Comparison of ENCODE assay signal across 8 mouse cellular contexts in the genomic region with DNA sequence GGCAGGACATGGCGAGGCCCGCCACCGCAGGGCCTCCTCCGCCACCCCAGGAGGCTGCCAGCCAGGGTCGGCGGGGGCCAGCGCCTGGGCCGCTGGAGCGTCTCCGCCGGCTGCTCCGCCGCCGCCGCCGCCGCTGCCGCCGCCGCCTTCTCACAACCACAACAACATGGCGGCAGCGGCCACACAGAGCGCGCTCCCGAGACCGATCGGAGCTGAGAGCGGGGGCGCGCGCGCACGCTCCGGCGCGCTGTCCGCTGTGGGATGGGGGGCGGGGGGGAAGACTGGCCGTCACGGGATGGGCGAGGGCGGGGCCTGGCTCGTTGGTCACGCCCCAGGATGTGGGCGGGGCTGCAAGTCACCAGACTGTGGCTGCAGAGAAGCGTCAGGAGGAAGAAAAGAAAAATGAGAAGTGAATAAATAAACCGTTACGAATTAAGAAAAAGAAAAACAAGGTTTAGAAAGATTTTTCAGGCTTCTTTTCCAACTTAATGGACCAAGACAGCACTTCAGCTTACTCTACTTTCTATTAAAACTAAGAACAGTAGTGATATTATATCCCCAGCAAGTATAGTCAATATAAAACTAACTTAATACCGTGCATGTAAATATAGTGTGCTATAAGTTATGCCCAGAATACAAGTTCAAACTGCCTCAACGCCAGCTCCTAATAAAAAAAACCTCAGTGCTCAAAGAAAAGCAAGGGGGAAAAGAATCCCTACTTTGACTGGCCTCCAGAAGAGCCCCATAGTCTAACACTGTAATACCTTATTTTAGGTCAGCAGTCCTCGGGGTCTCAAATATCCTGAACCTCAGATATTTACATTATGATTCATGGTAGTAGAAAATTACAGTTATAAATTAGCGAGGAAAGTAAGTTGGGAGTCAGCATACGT. TPM values are rescaled to one million over a fixed set of nuclear protein-coding genes. Genes with fewer than 3 reads are reported as not detected.
A peak's percentile ranks its signal among the peaks of the same experiment; 100 is the strongest.
DNase-seq lines count a peak whose midpoint lies in the region; ATAC-seq lines count a peak whose summit lies in the region.

A gene (minus strand): TSS at position 256 of the 893 bp plus-strand sequence.

- intact Hi-C loops in gastrocnemius, postnatal 14 days (cut with DNase I; ENCODE audit: low total_unique reads): no loop called here
- intact Hi-C loops in left cerebral cortex, postnatal 10 days (cut with DNase I): no loop called here

- peak; percentile 82 for ATAC-seq in inflammation-experienced regulatory T-cells, adult 6 months
- peak; percentile 89 for ATAC-seq in megakaryocyte-erythroid progenitor cell, adult 5-6 weeks (replicated peaks; ENCODE audit: low FRiP score, low TSS enrichment, poor library complexity, severe bottlenecking)

- DNase-seq in adipocyte (ENCODE audit: low spot score): peak; percentile 93
- DNase-seq in embryo, embryonic 10 days (ENCODE audit: low spot score): peak; percentile 97
- DNase-seq in gastrocnemius, postnatal 14 days: peak; percentile 97
- DNase-seq in left cerebral cortex, postnatal 10 days (ENCODE audit: extremely low spot score in 1 of 2, low spot score in 2 of 2): peak; percentile 90 to 97
- DNase-seq in right cerebral cortex, postnatal 25 days: peak; percentile 91
- peak; percentile 93 to 96 for DNase-seq in urinary bladder, postnatal 4 days (ENCODE audit: low spot score in 2 of 2)

RNA-seq across cellular contexts. Expression of the gene that starts here (rescaled TPM):
- total RNA-seq in gastrocnemius, postnatal 14 days (2021): 10 to 100 TPM; 35.3 to 36.5 TPM
- 10 to 100 TPM; 15.1 to 34.1 (median 32.3) TPM for polyA plus RNA-seq in inflammation-experienced regulatory T-cells, adult 6 months (2017; shearing (Covaris generic))
- total RNA-seq in left cerebral cortex, postnatal 10 days (2021): 10 to 100 TPM; 63.5 to 67.4 TPM
- 34.7 and 43.1 TPM in 2 replicates for total RNA-seq in megakaryocyte-erythroid progenitor cell, adult 5-6 weeks (2014; fragmentation: Nextera tagmentation)
- total RNA-seq in megakaryocyte-erythroid progenitor cell, adult 5-6 weeks (2017): 29.1 and 41.1 TPM in 2 replicates

Comparison
In these comparisons a context has a peak if more than half of its experiments do, and no peak if none do; other contexts are left out.
1. Peak in every context shown above with its lines: DNase-seq and ATAC-seq.